Mouse (Mus musculus) right cerebral cortex, postnatal 36 days (tissue): ENCODE results near the gene Arhgap8.
A peak's percentile ranks its signal among the peaks of the same experiment; 100 is the strongest.

Source experiments
- DNase-seq, 2 experiments: peaks; one replicate each; pipeline ENCODE4 v3.0.0; 2022; ENCODE audit warnings: low spot score in 2 of 2, mixed read lengths in 1 of 2

Gene Arhgap8

DNA sequence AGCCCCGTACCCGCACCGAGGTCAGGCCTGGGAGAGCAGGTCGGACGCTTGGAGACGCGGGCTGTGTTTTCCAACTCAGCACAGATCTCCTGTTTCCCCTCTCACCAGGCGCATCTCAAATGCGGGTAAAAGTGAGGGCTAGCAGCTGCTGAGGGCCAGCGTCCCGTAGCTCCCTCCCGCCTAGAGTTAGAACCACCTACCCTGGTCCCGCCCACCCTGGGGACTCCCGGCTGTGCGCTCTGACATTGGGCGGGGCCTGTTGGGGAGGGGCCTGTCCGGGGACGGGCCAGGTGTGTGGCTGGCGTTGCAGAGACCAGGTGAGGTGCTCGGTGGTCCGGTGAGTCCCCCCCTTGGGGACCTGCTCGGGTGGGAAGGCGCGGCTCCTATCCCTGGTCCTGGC lies at the start of gene Arhgap8:
Gene Arhgap8, plus strand, starts transcription at position 262 of the 400 bp plus-strand sequence.
- no peak for DNase-seq

DNA sequence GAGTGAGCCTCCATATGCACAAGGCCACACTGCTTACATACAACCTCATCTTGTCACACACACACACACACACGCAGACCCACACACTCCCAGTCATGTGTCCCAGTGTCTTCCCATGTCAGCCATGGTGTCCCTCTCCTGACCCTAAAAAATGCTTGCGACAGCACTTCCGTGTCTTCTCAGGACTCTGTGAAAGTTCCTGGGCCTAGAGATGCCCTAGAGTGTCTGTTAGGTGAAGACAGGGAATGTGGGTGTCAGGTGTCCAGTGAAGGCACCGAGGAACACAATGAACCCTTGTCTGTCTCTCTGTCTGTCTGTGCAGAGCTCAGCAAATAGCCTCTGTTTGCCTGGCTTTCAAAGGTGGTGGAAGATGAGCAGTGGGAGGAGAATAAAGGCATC lies 49.2 kb upstream of the Arhgap8 start:
- no peak for DNase-seq

DNA sequence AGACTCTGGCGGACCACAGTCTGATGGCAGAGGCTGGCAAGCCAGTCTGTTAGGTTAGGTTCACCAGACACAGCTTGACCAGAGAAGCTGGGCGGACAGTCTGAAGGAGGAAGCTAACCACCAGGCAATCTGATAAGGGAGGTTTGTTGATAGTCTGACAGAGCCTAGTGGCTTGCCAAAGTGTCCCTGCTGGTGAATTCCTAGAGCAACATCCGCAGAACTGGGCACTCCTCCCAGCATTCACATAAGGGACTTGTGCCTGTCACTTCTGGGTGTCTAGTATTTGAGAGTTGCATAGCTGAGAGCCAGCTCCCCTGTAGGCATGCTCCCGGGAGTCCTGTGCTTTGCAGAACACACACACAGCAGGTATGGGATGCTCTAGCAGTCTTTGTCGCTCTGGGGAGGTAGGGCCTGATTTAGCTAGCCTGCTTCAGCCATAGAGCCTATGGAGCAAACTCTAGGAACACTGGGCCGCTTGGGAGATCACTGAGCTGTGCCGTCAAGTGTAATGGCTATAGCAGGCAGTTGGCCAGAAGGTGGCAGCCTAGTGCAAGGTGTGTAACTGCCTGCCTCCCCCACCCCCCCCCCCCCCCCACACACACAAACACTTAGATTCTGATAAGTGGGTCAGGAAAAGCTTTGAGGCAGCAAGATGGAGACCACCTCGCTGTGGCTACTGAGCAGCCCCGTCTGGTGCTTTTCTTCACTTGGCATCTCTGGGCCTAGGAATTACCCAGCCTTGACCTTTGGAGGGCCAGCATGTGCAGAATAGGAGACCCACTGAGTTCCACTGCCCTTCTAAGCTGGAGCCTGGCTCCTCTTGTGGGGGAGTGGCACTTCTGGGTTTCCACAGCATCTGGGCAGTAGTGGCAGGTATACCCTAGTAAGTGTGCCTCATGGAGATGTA lies 48.2 kb upstream of the Arhgap8 start:
- no peak for DNase-seq

DNA sequence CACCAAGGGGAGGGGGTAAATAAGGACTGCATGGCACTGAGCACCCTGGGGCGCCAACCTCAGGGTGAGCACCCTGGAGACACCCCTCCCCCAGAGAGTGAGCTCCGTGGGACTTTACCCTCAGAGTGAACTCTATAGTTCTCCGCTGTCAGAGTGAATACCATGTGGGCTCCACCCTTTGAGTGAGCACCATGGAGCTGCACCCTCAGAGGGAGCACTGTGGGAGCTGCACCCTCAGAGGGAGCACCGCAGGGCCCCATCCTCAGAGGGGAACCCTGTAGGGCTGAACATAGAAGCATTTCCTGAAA lies 47.6 kb upstream of the Arhgap8 start:
- DNase-seq = no peak

DNA sequence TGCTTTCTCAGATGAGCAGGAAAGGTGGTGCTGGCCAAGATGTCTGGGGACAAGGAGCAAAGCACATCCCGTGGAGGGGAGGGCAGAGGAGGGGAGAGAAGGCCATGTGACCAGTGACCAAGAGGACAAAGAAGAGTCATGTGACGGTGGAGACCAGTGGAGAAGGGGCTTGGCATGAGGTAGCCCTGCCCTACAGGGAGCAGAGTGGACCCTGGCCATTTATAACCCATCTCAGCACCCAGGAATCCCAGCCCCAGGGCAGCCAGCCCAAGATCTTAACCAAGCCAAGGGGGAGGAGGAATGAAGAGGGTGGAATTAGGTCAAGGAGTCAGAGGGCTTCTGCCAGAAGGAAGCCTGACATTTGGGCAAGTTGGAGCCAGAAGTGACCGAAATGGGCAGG lies 47.2 kb upstream of the Arhgap8 start:
- no peak for DNase-seq

DNA sequence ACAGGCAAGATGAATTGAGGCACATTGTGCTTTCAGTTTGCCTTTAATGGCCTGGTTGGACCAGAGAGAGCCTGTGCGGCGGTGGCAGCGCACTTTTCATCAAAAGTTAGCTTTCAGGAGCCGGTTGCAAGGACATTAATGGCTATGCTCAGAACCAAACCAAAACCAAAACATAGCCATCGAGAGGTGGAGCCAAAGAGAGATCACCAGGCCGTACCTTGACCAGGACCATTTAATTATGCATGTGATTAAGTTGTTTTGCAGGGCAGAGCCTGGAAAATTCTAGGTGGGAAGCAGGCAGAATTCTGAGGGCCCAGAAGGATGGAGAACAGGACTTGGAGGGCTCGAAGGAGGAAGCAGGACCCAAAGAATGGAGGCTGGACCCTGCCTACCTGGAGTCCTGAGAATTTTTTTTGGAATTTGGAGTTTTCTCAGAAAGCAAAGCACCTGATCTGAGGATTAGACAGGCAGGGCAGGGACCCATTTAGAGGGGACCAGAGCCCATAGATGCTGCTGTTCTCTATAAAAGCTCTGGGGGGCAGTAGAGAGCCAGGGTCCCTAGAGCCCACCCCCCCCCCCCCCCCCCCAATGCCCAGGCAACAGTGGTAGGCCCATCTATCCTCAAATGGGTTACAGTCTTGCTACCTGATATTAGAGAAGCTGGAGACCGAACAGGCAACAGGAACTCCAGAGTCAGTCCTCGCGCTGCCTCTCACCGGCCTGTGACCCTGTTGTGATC lies 45.4 kb upstream of the Arhgap8 start:
- no peak for DNase-seq

DNA sequence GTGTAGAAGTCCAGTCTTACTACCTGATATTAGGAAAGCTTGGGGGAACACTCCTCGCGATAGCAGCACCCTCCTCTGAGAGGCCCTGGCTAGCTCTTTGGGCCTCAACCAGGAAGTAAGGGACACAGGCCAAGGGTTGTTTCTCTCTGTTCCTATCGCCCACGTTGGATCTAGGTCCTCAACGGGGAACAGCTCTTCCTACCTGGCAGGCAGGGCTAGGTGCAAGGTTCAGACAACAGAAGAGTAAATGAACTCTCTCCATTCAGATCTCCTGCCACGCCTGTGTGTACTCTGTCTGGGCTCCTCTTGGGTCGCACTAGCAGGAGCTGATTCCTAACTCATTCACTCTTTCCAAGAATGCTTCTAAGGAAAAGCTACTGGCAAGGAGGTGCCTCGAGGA lies 44.5 kb upstream of the Arhgap8 start:
- no peak for DNase-seq

DNA sequence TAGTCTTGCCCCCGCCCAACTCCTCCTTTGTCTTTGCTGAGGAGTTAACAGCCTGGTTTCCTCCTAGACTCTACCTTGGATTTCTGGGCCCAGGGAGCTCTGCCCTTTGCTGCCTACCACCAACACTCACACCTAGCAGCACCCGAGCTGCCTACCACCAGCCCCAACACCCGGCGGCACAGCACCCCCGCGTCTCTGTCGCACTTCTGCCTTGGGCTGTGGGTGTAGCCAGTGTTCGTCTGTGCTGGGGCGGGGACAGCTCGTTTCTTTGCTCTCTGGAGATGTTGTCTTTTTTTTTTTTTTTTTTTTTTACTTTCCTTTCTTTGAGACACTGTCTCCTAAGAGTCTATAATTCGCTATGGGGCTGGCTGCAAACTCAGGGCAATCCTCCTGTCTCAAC lies 41.9 kb upstream of the Arhgap8 start:
- peak in 1 of 2 experiments; percentile 68 for DNase-seq

DNA sequence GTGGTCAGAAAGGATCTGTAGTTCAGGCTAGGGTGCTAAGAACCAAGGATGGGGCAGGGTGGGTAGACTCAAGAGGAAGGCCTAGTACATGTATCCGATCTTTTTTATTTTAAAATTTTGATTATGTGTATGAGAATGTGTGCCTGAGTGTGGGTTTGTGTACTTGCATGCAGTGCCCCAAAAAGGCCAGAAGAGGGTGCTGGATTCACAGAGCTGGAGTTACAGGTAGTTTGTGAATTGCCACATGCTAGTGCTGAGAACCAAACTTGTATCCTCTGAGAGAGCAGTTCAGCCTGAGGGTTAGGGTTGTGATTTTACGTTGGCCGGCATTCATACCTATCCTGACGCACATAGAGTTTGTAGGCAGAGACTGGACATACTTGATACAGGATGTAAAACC lies 40.8 kb upstream of the Arhgap8 start:
- DNase-seq = no peak

DNA sequence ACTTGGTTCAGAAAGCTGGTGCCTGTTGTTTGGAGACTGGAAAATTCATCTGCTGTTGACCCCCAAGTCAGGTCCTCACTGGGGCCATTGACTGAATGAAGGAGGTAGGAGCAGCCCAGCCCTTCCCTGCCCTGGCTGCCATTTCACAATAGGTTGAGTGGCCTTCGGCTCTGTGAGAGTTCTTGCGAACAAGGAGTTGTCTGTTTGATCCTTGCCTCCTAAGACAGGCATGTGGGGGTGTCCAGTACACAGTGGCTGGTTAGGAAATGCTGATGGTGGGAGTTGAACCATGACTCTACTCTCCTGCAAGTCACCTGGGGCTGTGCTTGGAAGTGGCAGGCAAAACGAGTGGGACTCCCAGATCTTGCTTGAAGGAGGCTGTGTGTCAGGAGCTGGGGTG lies 40.1 kb upstream of the Arhgap8 start:
- no peak for DNase-seq

DNA sequence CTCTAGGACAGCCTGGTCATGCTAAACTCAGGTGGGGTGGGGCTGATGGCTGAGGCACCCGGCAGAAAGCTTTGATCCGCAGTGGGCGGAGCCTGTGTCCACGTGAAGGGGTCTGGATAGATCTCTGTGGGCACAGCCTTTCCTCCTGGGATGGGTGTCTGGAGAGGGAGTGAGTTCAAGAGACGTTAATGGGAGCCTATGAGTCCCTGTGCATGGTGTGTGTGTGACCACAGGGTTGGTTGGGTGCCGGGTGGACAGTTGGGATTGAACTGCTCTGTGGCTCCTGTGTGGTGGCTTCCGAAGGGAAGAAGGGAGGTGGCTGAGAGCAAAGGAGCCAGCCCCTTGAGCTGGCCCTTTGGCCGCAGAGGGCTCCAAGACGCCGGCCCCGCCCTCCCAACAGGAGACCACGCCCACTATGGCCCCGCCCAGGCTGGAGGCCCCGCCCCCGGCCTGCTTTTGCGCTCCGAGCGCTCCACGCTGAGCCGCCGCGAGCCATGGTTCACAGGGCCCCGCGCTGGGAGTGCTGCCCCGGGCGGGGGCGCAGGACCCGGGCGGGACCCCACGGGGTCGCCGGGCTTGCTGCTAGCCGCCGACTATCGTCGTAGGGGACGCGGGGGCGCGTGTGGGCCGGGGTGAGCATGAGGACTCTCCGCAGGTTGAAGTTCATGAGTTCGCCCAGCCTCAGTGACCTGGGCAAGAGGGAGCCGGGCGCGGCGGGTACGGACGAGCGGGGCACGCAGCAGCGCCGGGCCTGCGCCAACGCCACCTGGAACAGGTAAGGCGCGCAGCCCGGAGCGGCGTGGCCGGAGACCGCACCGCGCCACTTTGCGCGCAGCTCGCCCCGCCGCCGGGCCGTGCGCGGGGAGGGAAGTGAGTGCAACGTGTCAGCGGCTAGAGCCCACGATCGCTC lies 39.1 kb upstream of the Arhgap8 start:
- no peak for DNase-seq

DNA sequence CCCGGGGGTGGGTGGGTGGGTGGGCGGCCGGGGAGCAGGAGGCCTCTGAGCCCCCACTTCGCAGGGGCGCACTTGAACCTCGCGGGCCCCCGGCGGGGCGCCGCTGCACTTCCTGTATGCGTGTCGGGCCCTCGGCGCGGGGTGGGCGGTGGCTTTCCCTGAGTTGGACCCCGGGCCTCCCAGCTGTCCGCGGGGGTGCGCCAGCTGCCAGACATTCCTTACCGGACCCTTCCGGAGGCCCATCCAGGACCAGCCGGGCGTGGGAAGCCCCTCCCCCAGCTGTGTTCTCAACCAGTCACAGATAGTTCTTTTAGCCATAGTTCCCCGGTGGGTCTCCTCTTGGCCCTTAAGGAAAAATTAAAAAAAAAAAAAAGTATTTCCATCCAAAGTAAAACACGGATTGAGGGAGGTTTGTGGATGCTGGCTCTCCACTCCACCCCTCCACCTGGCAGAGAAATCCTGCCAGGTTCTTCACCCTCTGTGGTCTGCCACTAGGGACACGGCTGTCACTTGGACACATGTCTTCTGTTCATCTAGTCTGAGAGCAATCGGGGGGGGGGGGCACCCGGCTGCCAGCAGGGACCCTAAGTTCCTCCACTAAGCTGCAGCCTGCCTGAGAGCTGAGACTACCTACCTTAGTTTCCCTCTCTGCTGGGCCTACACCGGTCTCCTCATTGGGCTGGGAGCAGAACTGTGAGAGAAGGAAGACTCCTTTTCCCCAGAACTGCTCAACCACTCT lies 38.2 kb upstream of the Arhgap8 start:
- DNase-seq = no peak

DNA sequence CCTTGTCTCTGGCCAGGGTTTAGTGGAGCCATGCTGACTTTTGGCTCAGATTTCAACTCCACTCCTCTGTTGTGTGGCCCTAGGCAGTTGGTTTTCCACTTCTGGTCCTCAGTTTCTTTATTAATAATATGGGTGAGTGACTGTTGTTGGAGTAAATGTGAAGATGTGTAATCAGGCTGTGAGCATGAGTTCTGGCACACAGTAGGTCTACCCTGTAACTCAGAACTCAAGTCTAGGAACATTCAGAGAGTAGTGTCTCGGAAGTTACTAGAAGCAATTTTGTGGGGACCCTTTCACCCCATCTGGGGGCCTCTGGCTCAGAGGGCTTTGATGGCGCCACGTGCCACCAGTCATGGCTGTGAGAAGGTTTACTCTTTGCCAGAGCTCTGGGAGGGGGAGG lies 37.6 kb upstream of the Arhgap8 start:
- no peak for DNase-seq

DNA sequence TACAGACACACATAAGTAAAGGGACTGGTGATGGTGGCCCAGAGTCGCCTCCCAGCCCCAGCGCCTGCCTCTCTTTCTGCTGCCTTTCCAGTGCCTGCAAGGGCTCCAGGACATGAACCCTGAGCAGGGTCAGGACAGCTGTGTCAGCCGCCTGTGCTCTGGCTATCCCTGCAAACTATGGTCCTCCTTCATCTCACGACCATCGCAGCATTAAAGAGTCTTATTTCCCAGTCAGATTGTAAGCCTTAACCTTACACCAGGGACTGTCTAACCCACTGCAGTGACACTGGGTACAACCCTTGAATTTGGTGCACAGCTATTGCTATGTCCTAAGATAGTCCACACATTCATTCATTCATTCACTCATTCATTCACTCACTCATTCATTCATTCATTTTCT lies 37.0 kb upstream of the Arhgap8 start:
- no peak for DNase-seq

DNA sequence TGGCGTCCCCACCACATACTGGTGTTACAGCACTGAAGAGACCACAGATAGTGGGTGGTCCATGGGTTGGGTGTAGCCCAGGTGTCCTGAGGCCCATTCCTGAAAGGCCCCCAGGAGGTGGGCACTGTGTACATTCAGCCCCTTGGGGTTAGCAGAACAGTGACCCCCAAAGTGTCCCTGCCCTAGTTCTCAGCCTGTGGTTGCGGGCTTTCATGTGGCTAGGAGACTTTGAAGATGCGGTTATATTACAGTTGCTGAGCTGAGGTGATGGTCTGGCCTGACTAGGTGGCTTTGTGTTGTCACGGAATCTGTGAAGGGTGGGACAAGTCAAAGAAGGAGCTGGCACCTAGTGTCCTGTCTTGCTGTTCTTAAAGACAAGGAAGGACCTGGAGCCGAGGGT lies 35.3 kb upstream of the Arhgap8 start:
- DNase-seq = no peak

DNA sequence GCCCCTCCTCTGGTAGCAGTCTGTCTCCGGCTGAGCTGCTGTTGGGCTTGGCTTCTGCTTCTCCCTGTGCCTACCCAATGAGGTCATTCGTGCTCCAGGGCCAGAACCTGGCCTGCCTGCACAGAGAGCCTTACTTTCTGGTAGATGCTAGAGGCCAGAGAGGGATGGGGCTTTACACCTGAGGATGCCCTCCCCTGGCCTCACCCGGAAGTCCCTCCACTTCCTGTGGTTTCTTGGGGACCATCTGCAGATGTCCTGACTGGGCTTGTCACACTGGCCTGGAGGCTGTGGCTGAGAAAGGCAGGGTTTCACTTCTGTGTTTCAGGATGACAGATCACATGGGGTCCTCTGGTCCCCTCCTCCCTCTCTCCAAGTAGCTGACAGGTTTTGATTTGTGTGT lies 34.4 kb upstream of the Arhgap8 start:
- no peak for DNase-seq

DNA sequence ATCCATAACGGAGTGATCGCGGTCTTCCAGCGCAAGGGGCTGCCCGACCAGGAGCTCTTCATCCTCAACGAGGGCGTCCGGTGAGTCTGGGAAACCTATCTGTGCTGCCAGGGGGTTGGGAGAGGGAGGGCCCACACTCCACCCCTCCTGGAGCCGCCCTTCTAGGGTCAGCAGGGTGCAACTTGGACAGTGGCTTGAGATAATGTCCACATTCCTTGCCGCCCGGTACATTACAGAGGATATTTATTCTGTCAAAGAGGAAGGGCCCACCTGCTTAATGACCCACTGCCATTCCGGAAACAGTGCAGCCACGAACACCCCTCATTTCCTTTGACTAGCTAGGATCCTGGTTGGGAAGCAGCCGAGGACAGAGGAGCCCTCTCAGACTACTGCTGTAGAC lies 31.9 kb upstream of the Arhgap8 start:
- DNase-seq = no peak

DNA sequence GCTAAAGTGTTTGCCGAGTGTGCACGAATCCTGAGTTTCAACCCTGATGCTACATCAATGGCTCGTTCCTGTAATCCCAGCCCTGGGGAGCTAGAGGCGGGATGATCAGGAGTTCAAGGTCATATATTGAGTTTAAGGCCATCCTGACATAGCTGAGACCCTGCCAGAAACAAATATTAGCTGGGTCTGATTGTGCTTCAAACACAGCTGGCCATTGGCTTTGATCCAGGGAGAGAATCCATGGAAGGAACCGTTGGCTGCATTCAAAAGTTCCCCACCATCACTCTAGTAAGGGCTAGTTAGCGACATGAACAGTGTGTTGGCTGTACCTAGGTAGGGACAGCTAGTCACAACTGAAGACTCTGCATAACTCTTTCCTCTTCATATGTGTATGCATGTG lies 30.5 kb upstream of the Arhgap8 start:
- no peak for DNase-seq

DNA sequence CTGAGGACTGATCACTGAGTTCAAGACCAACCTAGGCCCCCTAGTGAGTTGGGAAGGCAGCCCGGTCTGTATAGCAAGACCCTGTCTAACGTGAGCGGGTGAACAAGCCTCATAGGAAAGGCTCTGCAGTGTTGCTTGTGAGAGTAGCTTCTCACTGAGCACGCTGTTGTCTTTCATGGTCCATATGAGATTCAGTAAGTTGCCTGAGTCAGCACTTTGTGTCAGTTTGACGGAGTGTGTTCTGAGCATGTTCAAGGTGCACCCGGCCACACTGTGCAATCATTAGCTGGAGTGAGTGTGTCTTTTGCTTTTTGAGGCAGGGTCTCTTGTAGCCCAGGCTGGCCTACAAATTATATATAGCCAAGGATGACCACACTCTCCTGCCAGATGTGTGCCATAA lies 28.3 kb upstream of the Arhgap8 start:
- no peak for DNase-seq

DNA sequence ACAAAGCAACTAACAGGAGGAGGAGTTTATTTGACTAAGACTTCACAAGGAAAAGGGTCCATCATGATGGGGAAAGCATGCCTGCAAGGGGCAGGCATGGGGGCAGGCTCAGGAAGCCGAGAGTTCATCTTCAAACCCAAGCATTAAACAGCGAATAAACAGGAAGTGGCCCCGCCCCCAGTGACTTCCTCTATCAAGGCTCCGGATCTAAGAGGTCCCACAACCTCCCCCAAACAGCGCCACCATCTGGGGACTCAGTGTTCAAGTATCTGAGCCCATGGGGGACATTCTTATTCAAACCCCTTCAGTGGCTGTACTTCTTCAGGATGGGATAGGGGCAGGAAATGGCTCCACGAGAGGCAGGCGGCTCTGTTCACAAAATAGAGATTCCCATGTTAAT lies 27.2 kb upstream of the Arhgap8 start:
- no peak for DNase-seq

DNA sequence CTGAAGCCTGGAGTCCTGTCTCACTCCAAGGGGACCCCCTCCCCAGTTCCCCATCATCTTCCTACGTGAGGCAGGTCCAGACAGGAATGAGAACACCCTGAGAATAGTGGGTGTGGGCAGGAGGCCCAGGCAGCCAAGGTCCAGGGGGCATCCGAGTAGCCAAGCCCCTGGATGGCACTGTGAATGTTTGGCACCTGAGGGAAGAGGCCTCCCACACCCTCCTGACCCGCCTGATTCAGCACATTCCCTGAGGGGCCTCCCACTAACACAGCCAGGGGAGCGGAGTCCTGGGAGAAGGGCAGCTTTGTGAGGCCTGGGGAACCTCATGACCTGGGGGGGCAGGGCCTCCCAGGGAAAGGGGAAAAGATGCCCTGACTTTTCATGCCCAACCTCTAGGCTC lies 23.8 kb upstream of the Arhgap8 start:
- DNase-seq = no peak

DNA sequence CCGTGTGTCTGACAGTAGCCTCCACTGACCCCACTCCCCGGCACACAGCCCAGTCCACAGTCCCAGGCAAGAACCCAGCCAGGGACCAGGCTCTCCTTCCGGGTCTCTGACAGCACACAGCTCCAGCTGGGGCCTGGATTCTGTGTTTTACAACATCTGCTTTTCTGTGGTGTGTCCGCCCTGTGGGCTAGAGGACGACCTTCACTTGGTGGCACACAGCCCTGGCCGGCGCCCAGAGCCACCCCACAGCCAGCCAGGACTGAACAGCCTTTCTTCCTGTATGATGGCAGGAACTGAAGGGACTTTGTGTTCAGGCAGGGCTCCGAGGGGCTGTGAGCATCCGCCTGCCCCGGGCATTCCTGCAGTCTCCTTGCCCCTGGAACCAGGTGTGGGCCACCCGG lies 22.2 kb upstream of the Arhgap8 start:
- peak; percentile 56 to 63 for DNase-seq
